Mouse (Mus musculus): ENCODE measurements at regions not wholly inside any gene's neighbourhood (a gene's known extent, or its start where the extent isn't known, plus 50 kb on each side); places are given as distances from the start of the nearest gene placed in this dataset.
A peak's percentile ranks its signal among the peaks of the same experiment; 100 is the strongest.

DNA sequence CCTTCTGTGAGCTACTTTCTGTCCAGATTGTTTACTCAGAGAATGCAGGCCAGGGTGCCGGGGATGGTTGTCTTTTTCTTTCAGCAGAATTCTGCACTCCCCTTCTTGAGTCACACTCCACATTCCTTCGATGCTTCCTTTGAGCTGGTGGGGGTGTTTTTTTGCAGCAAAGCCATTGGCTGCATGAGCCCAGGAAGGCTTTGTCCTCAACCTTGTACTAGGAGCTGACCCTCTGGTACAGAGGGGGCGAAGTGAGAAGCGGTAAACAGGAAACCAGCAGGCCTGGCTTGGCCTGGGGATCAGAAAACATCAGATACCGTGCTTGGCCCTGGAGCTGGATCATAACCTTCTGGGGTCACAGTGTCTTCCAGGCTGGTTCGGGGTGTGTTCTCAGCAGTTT is 169.9 kb downstream of the Chic2 start:
- TF ChIP-seq POLR2A (IDR thresholded peaks at IDR 0.05; ENCODE audit: low read depth, low read length) (no peak), CTCF (IDR thresholded peaks at IDR 0.05; ENCODE audit: borderline replicate concordance, insufficient read depth, low read length) (no peak)
- H3K4me1 ChIP-seq (ENCODE audit: control insufficient read depth, insufficient read depth, low read length): peaks cover 6% of the 10 kb centered on the region; the same call in 1 of the 2 replicates
- H3K4me3 ChIP-seq (ENCODE audit: insufficient read depth, low read length): no peak overlapping the region
- H3K27ac ChIP-seq (ENCODE audit: insufficient read depth, low read length): no peak overlapping the region

GRCm38 (mm10) chr5:74870615-74871014 is 167.9 kb upstream of the Lnx1 start:
- Histone ChIP-seq H3K4me1 (ENCODE audit: control insufficient read depth, insufficient read depth, low read length) (peaks cover 6% of the 10 kb centered on the region; the same call in 1 of the 2 replicates), H3K27ac (ENCODE audit: insufficient read depth, low read length) (no peak overlapping the region), H3K4me3 (ENCODE audit: insufficient read depth, low read length) (no peak overlapping the region)
- no peak for TF ChIP-seq CTCF (IDR thresholded peaks at IDR 0.05; ENCODE audit: borderline replicate concordance, insufficient read depth, low read length)

DNA sequence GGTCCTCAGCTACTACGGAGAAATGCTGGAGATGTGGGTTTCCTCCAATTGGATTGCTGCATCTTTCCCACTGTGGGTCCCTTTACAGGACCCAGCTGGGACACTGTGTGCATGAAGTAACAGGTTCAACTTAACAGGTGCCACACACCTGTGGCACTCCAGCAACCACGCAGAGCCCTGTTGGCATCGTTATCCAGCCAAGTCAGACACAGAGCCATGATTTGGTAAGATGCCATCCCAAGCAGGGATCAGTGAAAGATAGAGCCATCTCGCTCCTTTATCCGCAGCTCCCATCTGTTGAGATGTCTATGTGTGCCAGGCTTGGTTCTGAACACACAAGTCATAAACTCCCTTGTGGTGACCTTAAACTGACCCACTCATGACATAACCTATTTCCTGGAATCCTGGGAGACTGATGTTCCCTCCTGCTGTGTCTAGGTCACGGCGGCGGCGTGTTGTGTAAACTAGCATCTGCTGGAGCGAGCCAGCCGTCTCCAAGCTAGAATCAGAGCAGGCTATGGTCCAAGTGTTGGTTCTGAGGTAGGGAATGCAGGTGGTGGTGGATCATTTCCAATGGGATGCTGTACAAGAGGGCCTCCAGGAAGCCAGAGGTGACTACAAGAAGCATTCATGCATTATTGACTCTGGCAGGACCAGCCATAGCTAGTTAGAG is 164.5 kb upstream of the Lnx1 start:
- Histone ChIP-seq H3K27ac (ENCODE audit: insufficient read depth, low read length) (no peak overlapping the region), H3K4me1 (ENCODE audit: control insufficient read depth, insufficient read depth, low read length) (no peaks in the 10 kb centered on the region), H3K4me3 (ENCODE audit: insufficient read depth, low read length) (no peak overlapping the region)
- TF ChIP-seq POLR2A (IDR thresholded peaks at IDR 0.05; ENCODE audit: low read depth, low read length): no peak
- TF ChIP-seq CTCF (IDR thresholded peaks at IDR 0.05; ENCODE audit: borderline replicate concordance, insufficient read depth, low read length): no peak

DNA sequence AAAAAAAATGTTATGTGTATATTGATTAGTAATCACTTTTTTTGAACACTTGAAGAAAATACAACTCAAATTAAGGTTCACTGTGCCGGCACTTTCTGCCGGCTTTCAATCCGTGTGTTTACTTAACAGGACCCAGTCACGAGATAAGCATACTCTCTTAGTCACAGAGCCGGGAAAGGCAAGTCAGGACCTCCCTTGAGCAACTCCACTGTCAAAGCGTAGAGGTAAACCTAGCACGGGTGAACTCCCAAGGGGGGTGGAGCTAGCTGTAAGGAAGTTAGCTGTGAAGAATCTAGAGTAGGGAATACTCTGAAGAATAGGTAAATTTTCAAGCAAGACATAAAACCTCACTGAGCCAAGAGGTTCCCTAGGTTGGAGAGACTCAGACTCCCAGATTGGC is 164.0 kb upstream of the Lnx1 start:
- no peak overlapping the region for H3K4me3 ChIP-seq (ENCODE audit: insufficient read depth, low read length)
- TF ChIP-seq CTCF (IDR thresholded peaks at IDR 0.05; ENCODE audit: borderline replicate concordance, insufficient read depth, low read length) (no peak), POLR2A (IDR thresholded peaks at IDR 0.05; ENCODE audit: low read depth, low read length) (no peak)
- no peak overlapping the region for H3K27ac ChIP-seq (ENCODE audit: insufficient read depth, low read length)
- H3K4me1 ChIP-seq (ENCODE audit: control insufficient read depth, insufficient read depth, low read length): no peaks in the 10 kb centered on the region

DNA sequence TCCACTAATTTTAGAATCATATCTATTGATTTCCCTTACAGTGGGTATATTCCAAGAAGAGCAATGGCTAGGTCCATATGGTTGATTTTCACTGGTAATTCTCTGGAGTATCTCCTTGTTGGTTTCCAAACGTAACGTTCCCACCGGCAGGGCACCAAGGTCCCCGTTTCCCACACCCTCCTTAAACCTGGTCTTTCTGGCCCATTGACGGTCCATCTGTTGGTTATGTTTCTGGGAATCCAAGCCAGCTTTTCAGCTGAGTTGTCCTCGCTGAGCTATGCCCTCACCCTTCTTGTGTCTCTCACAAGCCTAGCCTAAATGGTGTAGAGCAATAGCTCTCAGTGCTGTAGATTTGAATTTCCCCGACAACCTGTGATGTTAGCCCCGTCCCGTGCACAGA is 162.7 kb upstream of the Lnx1 start:
- TF ChIP-seq POLR2A (IDR thresholded peaks at IDR 0.05; ENCODE audit: low read depth, low read length) (no peak), CTCF (IDR thresholded peaks at IDR 0.05; ENCODE audit: borderline replicate concordance, insufficient read depth, low read length) (no peak)
- Histone ChIP-seq H3K4me1 (ENCODE audit: control insufficient read depth, insufficient read depth, low read length) (no peaks in the 10 kb centered on the region), H3K27ac (ENCODE audit: insufficient read depth, low read length) (no peak overlapping the region), H3K4me3 (ENCODE audit: insufficient read depth, low read length) (no peak overlapping the region)

GRCm38 (mm10) chr5:74864540-74865157 is 161.9 kb upstream of the Lnx1 start:
- H3K4me3 ChIP-seq (ENCODE audit: insufficient read depth, low read length): no peak overlapping the region
- H3K4me1 ChIP-seq (ENCODE audit: control insufficient read depth, insufficient read depth, low read length): no peaks in the 10 kb centered on the region
- TF ChIP-seq CTCF (IDR thresholded peaks at IDR 0.05; ENCODE audit: borderline replicate concordance, insufficient read depth, low read length) (no peak), POLR2A (IDR thresholded peaks at IDR 0.05; ENCODE audit: low read depth, low read length) (no peak)
- peak overlapping the region; percentile 31 for H3K27ac ChIP-seq (ENCODE audit: insufficient read depth, low read length)

GRCm38 (mm10) chr5:74861297-74861696 is 158.6 kb upstream of the Lnx1 start:
- Histone ChIP-seq H3K27ac (ENCODE audit: insufficient read depth, low read length) (no peak overlapping the region), H3K4me3 (ENCODE audit: insufficient read depth, low read length) (no peak overlapping the region), H3K4me1 (ENCODE audit: control insufficient read depth, insufficient read depth, low read length) (no peaks in the 10 kb centered on the region)
- TF ChIP-seq POLR2A (IDR thresholded peaks at IDR 0.05; ENCODE audit: low read depth, low read length): no peak
- no peak for TF ChIP-seq CTCF (IDR thresholded peaks at IDR 0.05; ENCODE audit: borderline replicate concordance, insufficient read depth, low read length)

DNA sequence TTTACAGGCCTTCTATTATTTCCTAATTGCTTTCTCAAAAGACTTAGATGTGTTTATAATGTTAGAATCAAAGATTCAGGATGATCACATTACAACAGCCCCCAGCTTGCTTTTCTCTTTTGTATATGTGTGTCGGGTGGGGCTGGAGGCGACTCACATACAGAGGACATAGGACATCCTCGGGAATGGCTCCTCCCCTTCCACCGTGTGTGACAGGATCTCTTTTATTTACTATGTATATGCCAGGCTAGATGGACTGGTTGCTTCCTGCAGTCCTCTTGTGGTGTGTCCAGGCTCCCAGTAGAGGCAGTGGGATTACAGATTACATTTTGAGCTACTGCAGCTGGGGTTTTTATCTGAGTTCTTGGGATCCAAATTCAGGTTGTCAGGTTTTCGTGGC is 155.1 kb upstream of the Lnx1 start:
- Histone ChIP-seq H3K4me1 (ENCODE audit: control insufficient read depth, insufficient read depth, low read length) (no peaks in the 10 kb centered on the region), H3K4me3 (ENCODE audit: insufficient read depth, low read length) (no peak overlapping the region), H3K27ac (ENCODE audit: insufficient read depth, low read length) (no peak overlapping the region)
- no peak for TF ChIP-seq CTCF (IDR thresholded peaks at IDR 0.05; ENCODE audit: borderline replicate concordance, insufficient read depth, low read length)
- TF ChIP-seq POLR2A (IDR thresholded peaks at IDR 0.05; ENCODE audit: low read depth, low read length): no peak

DNA sequence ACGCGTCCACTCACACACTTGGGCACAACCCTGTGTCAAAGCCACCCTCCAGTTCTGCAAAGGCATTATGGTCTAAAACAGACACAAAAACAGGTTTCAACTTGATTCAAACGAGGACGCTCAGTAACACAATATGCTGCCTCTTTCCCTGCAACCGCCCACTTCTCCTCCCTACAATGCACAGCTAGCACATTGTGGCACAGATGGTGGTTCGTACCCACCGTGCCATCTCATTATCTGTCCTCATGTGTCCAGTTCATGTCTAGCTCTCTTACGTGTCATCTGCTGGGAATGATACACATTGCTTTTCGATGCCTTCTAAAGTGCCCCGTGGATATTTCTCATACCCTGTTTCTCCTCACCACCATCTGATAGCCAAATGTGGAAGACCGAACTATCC is 154.4 kb upstream of the Lnx1 start:
- Histone ChIP-seq H3K27ac (ENCODE audit: insufficient read depth, low read length) (no peak overlapping the region), H3K4me3 (ENCODE audit: insufficient read depth, low read length) (no peak overlapping the region), H3K4me1 (ENCODE audit: control insufficient read depth, insufficient read depth, low read length) (no peaks in the 10 kb centered on the region)
- TF ChIP-seq CTCF (IDR thresholded peaks at IDR 0.05; ENCODE audit: borderline replicate concordance, insufficient read depth, low read length): no peak
- no peak for TF ChIP-seq POLR2A (IDR thresholded peaks at IDR 0.05; ENCODE audit: low read depth, low read length)

DNA sequence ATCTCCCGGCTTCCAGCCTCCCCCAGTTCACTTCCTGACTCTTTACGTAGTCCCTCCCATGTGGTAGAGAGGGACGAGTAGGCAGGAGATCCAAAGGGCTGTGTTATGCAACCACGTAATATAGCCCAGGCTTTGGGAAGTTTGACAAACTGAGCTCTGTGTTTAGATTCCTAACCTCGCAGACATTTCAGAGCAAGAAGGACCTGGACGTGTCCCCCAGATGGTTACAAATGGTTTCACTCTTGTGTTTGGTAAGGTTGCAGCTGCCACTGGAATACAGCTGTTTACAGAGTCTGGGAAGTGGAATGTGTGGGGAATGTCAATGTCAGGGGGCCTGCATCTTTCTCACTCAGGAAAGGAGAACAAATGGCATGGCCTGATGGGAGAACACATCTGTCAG is 145.1 kb upstream of the Lnx1 start:
- no peak overlapping the region for H3K27ac ChIP-seq (ENCODE audit: insufficient read depth, low read length)
- TF ChIP-seq POLR2A (IDR thresholded peaks at IDR 0.05; ENCODE audit: low read depth, low read length): no peak
- TF ChIP-seq CTCF (IDR thresholded peaks at IDR 0.05; ENCODE audit: borderline replicate concordance, insufficient read depth, low read length): no peak
- no peak overlapping the region for H3K4me3 ChIP-seq (ENCODE audit: insufficient read depth, low read length)
- H3K4me1 ChIP-seq (ENCODE audit: control insufficient read depth, insufficient read depth, low read length): no peaks in the 10 kb centered on the region

Measured in embryonic fibroblast, embryonic 13.5 days (primary cell).